Mouse (Mus musculus): Measurements from ENCODE around the gene Klhl3. TPM values are rescaled to one million over a fixed set of nuclear protein-coding genes. Genes with fewer than 3 reads are reported as not detected.

The Klhl3 gene
- polyA plus RNA-seq, 1 experiment from 2014 or later, result 15.0 TPM

DNA sequence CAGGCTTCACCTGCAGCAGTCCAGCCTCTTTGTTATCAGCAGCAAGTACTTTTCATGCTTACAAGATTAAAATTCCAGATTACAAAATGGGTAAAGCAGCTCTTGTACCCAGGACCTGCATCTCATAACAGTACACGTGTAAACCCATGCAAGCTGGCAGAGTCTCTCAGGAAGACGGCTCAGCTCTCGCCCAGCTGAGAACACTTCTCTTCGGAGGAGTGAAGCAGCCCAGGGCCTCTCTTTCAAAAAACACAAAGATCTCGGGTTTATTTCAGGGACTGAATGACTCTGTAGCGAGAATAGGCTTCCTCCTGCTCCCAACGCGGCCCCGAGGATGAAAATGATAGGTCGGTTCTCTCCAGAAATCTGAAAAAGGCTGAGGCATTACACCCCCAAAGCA is 128.8 kb downstream of the Klhl3 start:
- H3K27ac ChIP-seq (ENCODE audit: low read length), result no peak overlapping the region
- H3K4me3 ChIP-seq (ENCODE audit: low read depth, low read length), result no peak overlapping the region
- 0 out of 2 replicates have a peak, but pooled peaks have one; percentile 21 for ATAC-seq
- H3K9ac ChIP-seq (ENCODE audit: low read depth, low read length), result no peak overlapping the region
- peaks cover 14% of the 10 kb centered on the region for H3K4me1 ChIP-seq (ENCODE audit: control insufficient read depth, insufficient read depth, low read length)
- no peaks in the 10 kb centered on the region for H3K27me3 ChIP-seq (ENCODE audit: control insufficient read depth, insufficient read depth, low read depth, low read length)
- H3K9me3 ChIP-seq (replicated peaks; ENCODE audit: control insufficient read depth, low read length, poor library complexity, severe bottlenecking), result no peaks in the 10 kb centered on the region
- 32% methylated on average over 10 of the region's 10 CpGs for WGBS
- no peaks in the 10 kb centered on the region for H3K36me3 ChIP-seq (ENCODE audit: control insufficient read depth, insufficient read depth, low read length)
- H3K4me2 ChIP-seq (ENCODE audit: low read length), result no peak overlapping the region

DNA sequence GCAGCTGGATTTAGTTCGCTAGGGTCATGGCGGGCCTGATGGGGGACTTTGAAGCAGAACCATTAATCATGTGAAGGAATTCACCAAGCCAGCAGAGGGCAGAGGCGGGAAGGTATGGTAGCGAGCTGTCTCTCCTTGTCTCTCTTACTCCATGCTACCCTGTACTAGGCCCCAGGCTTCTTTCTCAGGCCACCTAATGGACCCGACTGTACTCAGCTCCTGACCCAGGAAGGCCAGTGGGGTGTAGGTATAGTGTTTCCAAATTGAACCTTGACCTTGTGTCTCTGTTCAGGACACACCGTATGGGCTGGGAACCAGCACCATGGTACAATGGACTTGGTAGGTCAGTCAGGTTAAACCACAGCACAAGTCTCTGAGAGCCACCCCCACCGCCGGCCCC is 129.2 kb downstream of the Klhl3 start:
- no peaks in the 10 kb centered on the region for H3K36me3 ChIP-seq (ENCODE audit: control insufficient read depth, insufficient read depth, low read length)
- no peak overlapping the region for H3K4me3 ChIP-seq (ENCODE audit: low read depth, low read length)
- ATAC-seq, result peak; percentile 39; the same call in 1 of the 2 replicates
- H3K27ac ChIP-seq (ENCODE audit: low read length), result no peak overlapping the region
- no peak overlapping the region for H3K9ac ChIP-seq (ENCODE audit: low read depth, low read length)
- peaks cover 14% of the 10 kb centered on the region for H3K4me1 ChIP-seq (ENCODE audit: control insufficient read depth, insufficient read depth, low read length)
- no peaks in the 10 kb centered on the region for H3K27me3 ChIP-seq (ENCODE audit: control insufficient read depth, insufficient read depth, low read depth, low read length)
- 71% methylated on average over 8 of the region's 8 CpGs for WGBS
- H3K9me3 ChIP-seq (replicated peaks; ENCODE audit: control insufficient read depth, low read length, poor library complexity, severe bottlenecking), result no peaks in the 10 kb centered on the region
- no peak overlapping the region for H3K4me2 ChIP-seq (ENCODE audit: low read length)

DNA sequence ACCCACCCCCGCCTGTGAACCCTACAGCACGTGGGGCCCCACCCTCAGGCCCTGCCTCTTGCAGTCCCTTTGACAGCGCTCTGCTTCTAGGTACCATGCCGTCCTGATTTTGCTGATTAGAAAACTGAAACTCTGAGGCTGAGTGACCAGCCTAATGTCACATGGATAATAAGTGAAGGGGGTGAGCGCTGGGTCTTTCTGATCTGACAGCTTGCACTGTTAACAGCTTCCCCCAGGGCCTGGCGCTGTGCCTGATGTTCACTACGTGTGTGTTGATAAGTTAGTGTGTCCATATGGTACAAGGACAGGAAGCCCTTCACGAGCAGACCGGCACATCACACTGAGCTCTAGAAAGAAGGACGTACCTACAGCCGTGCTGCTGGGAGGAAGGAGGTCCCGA is 130.1 kb downstream of the Klhl3 start:
- Histone ChIP-seq H3K27ac (ENCODE audit: low read length) (no peak overlapping the region), H3K4me3 (ENCODE audit: low read depth, low read length) (no peak overlapping the region), H3K9ac (ENCODE audit: low read depth, low read length) (no peak overlapping the region), H3K4me2 (ENCODE audit: low read length) (no peak overlapping the region), H3K4me1 (ENCODE audit: control insufficient read depth, insufficient read depth, low read length) (peaks cover 14% of the 10 kb centered on the region), H3K27me3 (ENCODE audit: control insufficient read depth, insufficient read depth, low read depth, low read length) (no peaks in the 10 kb centered on the region), H3K9me3 (replicated peaks; ENCODE audit: control insufficient read depth, low read length, poor library complexity, severe bottlenecking) (no peaks in the 10 kb centered on the region), H3K36me3 (ENCODE audit: control insufficient read depth, insufficient read depth, low read length) (no peaks in the 10 kb centered on the region)
- peak; percentile 17; the same call in 1 of the 2 replicates for ATAC-seq
- 63% methylated on average over 12 of the region's 12 CpGs for WGBS

DNA sequence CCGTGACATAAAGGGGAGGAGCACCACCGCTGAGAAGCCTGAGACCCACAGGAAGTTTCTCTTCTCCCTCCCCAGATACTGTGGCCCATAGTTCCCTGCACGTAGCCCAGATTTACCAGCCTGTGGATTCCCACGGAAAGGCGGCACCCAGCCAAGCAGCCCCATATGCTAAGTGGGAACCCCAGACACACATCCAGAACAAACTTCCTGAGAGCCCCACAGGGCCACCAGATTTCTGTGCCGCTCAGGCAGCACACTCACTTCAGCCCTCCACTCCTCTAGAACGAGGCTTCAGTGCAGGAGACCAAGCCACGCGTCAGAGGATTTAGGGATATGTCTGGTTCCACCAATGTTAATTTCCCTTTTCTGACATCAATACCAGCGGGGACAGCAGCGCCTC is 130.5 kb downstream of the Klhl3 start:
- Histone ChIP-seq H3K4me2 (ENCODE audit: low read length) (no peak overlapping the region), H3K4me1 (ENCODE audit: control insufficient read depth, insufficient read depth, low read length) (peaks cover 14% of the 10 kb centered on the region), H3K9me3 (replicated peaks; ENCODE audit: control insufficient read depth, low read length, poor library complexity, severe bottlenecking) (no peaks in the 10 kb centered on the region), H3K27me3 (ENCODE audit: control insufficient read depth, insufficient read depth, low read depth, low read length) (no peaks in the 10 kb centered on the region), H3K36me3 (ENCODE audit: control insufficient read depth, insufficient read depth, low read length) (no peaks in the 10 kb centered on the region), H3K9ac (ENCODE audit: low read depth, low read length) (no peak overlapping the region), H3K27ac (ENCODE audit: low read length) (no peak overlapping the region), H3K4me3 (ENCODE audit: low read depth, low read length) (no peak overlapping the region)
- WGBS, result 63% methylated on average over 9 of the region's 11 CpGs
- ATAC-seq, result no peak

DNA sequence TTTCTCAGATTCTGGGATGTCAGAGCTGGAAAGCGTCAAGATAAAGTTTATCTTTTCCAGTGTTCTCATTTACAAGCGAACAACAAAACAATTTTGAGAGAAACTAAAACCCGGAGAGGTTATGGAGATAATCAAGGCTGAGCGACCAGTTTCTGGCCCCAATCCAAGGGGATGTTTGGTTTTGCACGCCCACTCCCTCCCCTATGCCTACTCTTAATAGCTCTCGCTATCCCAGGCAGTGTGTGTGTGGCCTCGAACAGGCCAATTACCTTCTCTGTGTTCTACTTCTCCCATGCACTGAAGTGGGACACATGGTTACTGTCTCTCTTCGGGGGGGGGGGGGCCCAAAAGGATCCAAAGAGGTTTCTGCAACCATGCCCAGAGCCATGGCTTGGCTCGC is 132.7 kb downstream of the Klhl3 start:
- 56% methylated on average over 9 of the region's 9 CpGs for WGBS
- no peaks in the 10 kb centered on the region for H3K36me3 ChIP-seq (ENCODE audit: control insufficient read depth, insufficient read depth, low read length)
- no peak overlapping the region for H3K9ac ChIP-seq (ENCODE audit: low read depth, low read length)
- no peak overlapping the region for H3K27ac ChIP-seq (ENCODE audit: low read length)
- no peaks in the 10 kb centered on the region for H3K27me3 ChIP-seq (ENCODE audit: control insufficient read depth, insufficient read depth, low read depth, low read length)
- H3K4me1 ChIP-seq (ENCODE audit: control insufficient read depth, insufficient read depth, low read length), result peaks cover 14% of the 10 kb centered on the region
- H3K4me2 ChIP-seq (ENCODE audit: low read length), result no peak overlapping the region
- no peak overlapping the region for H3K4me3 ChIP-seq (ENCODE audit: low read depth, low read length)
- no peak for ATAC-seq
- H3K9me3 ChIP-seq (replicated peaks; ENCODE audit: control insufficient read depth, low read length, poor library complexity, severe bottlenecking), result no peaks in the 10 kb centered on the region

DNA sequence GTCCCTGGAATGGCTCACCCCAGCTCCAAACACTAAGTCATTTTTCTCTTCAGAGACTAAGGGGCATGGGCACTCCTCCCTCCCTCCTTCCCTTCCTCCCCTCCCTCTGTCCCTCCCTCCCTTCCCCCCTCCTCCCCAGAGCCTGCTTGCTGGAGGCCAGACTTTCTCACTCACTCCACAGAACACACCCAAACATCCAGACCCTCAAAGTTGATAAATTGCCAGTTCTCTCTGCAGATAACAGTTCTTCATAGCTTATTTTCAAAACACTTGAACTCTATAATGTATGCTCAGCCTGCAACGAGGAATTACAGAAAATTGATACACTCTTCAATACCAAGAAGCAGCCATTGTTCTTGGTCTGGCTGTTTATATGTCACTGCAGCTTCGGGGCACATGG is 133.3 kb downstream of the Klhl3 start:
- 40% methylated on average over 2 of the region's 2 CpGs for WGBS

DNA sequence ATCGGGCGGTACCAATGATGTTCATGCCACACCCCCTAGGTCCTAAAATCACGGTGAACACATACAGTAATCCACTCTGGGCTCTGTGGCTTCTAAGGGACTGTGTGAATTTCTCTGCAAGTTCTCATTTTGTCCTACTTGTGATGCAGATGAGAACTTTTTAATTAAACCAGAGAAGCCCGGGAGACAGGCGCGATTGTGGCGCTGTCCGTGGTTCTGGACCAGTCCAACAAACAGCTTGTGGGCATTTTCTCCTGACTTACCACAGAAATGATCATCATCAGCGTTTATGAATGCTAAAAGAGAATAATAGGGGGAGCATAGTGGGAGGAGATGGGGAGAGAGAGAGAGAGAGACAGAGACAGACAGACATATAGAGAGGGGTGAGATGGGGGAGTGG is 134.5 kb downstream of the Klhl3 start:
- WGBS, result 21% methylated on average over 9 of the region's 9 CpGs
- H3K27me3 ChIP-seq (ENCODE audit: control insufficient read depth, insufficient read depth, low read depth, low read length), result no peaks in the 10 kb centered on the region
- H3K27ac ChIP-seq (ENCODE audit: low read length), result no peak overlapping the region
- H3K9ac ChIP-seq (ENCODE audit: low read depth, low read length), result no peak overlapping the region
- no peak overlapping the region for H3K4me2 ChIP-seq (ENCODE audit: low read length)
- H3K36me3 ChIP-seq (ENCODE audit: control insufficient read depth, insufficient read depth, low read length), result no peaks in the 10 kb centered on the region
- no peak for ATAC-seq
- peaks cover 10% of the 10 kb centered on the region for H3K4me1 ChIP-seq (ENCODE audit: control insufficient read depth, insufficient read depth, low read length)
- no peaks in the 10 kb centered on the region for H3K9me3 ChIP-seq (replicated peaks; ENCODE audit: control insufficient read depth, low read length, poor library complexity, severe bottlenecking)
- no peak overlapping the region for H3K4me3 ChIP-seq (ENCODE audit: low read depth, low read length)

More for the DNA sequence above, 133.3 kb downstream of the Klhl3 start:
- peaks cover 14% of the 10 kb centered on the region for H3K4me1 ChIP-seq (ENCODE audit: control insufficient read depth, insufficient read depth, low read length)
- ATAC-seq, result no peak
- H3K4me3 ChIP-seq (ENCODE audit: low read depth, low read length), result no peak overlapping the region
- H3K4me2 ChIP-seq (ENCODE audit: low read length), result no peak overlapping the region
- H3K36me3 ChIP-seq (ENCODE audit: control insufficient read depth, insufficient read depth, low read length), result no peaks in the 10 kb centered on the region
- H3K27ac ChIP-seq (ENCODE audit: low read length), result no peak overlapping the region
- 0 out of 2 replicates have a peak overlapping the region, but pooled peaks have one; percentile 5 for H3K9ac ChIP-seq (ENCODE audit: low read depth, low read length)
- H3K9me3 ChIP-seq (replicated peaks; ENCODE audit: control insufficient read depth, low read length, poor library complexity, severe bottlenecking), result no peaks in the 10 kb centered on the region
- no peaks in the 10 kb centered on the region for H3K27me3 ChIP-seq (ENCODE audit: control insufficient read depth, insufficient read depth, low read depth, low read length)

DNA sequence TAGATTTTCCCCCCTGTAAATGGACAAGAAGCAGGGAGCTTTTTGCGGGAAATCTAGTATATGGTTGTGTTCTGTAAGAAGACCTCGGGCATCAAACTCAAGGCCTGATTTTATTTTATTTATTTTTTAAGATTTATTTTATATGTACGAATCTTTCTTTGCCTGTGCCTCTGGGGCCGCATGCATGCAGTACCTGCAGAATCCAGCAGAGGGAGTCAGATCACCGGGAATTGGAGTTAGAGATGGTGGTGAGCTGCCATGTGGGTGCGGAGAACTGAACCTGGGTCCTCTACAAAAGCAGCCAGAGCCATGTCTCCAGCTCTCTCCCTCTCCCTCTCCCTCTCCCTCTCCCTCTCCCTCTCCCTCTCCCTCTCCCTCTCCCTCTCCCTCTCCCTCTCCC is 135.7 kb downstream of the Klhl3 start:
- Histone ChIP-seq H3K27ac (ENCODE audit: low read length) (no peak overlapping the region), H3K4me3 (ENCODE audit: low read depth, low read length) (no peak overlapping the region), H3K9me3 (replicated peaks; ENCODE audit: control insufficient read depth, low read length, poor library complexity, severe bottlenecking) (no peaks in the 10 kb centered on the region), H3K9ac (ENCODE audit: low read depth, low read length) (no peak overlapping the region), H3K27me3 (ENCODE audit: control insufficient read depth, insufficient read depth, low read depth, low read length) (no peaks in the 10 kb centered on the region), H3K36me3 (ENCODE audit: control insufficient read depth, insufficient read depth, low read length) (no peaks in the 10 kb centered on the region), H3K4me1 (ENCODE audit: control insufficient read depth, insufficient read depth, low read length) (peaks cover 7% of the 10 kb centered on the region), H3K4me2 (ENCODE audit: low read length) (no peak overlapping the region)
- WGBS, result 89% methylated on average over 6 of the region's 6 CpGs
- ATAC-seq, result no peak

DNA sequence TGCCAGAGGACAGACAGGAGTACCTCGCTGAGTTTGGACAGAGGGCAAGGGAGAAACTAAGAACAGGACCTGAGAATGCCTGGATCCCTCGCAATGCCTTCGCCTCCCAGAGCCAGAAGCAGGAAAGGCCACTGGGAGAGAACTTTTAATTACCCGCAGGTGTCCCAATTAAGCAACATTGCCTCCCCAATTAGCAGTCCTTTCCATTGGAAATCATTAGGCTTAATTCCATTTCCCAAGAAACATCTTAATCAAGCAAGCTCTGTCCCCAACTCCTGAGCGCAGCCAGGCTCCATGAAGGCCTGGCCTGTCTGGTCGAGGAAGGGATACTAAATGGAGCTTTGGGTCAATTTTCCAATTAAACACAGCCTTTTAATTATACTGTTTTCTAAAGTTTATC is 147.7 kb downstream of the Klhl3 start:
- Histone ChIP-seq H3K4me3 (ENCODE audit: low read depth, low read length) (no peak overlapping the region), H3K9ac (ENCODE audit: low read depth, low read length) (no peak overlapping the region), H3K27me3 (ENCODE audit: control insufficient read depth, insufficient read depth, low read depth, low read length) (no peaks in the 10 kb centered on the region), H3K4me1 (ENCODE audit: control insufficient read depth, insufficient read depth, low read length) (no peaks in the 10 kb centered on the region), H3K9me3 (replicated peaks; ENCODE audit: control insufficient read depth, low read length, poor library complexity, severe bottlenecking) (no peaks in the 10 kb centered on the region), H3K27ac (ENCODE audit: low read length) (no peak overlapping the region), H3K36me3 (ENCODE audit: control insufficient read depth, insufficient read depth, low read length) (no peaks in the 10 kb centered on the region), H3K4me2 (ENCODE audit: low read length) (no peak overlapping the region)
- 78% methylated on average over 6 of the region's 6 CpGs for WGBS
- ATAC-seq, result no peak

All from midbrain, embryonic 16.5 days (tissue).